Mouse (Mus musculus): ENCODE data around the gene Wipi1.
"Not testable (repeated sequence)": the region's sequence is repeated elsewhere in the genome, so short reads cannot be mapped to it uniquely, and the experiment has no call there.

Wipi1 gene

DNA sequence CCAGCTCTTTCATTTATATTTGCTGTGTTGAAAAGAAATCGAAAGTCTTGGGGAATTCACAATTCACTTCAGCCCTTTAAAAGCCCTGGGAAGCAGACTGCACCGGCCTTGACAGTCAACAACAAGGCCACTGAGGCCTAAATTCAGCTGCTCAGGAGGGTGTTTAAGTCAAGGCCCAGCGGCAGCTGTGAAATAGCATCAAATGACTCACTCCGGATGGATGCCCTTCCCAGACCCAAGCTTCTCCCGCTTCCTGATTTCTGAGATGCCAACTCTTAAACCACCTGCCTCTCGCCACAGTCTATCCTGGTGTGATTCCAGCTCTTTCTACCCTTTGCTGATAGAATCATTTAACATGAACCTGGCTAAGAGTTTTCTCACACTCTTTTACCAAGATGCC, 8.6 kb upstream of the Wipi1 start:
- in situ Hi-C loops (cut with MseI, MboI), result no loop called here

GRCm38 (mm10) chr11:109619055-109619454, 7.3 kb upstream of the Wipi1 start:
- in situ Hi-C loops (cut with MseI, MboI), result not testable (repeated sequence)

DNA sequence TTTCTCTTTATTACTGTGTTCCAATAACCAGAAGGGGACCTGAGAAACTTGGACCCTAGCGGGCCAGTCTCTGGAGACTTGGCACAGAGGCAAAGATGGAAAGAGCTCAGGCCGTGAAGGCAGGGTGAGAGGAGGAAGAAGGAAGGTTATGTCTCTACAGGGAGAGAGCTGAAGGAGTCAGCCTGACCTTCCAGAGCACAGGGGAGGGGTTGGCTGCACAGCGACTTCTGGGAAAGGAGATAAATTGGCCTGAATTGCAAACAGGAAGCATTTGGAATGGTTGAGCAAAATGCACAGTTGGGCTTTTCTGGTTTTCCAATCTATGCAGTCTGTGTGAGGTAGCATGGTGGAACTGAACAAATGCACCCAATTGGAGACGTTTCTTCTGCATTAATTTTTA, 5.0 kb upstream of the Wipi1 start:
- in situ Hi-C loops (cut with MseI, MboI), result no loop called here

GRCm38 (mm10) chr11:109616352-109616751, 4.6 kb upstream of the Wipi1 start:
- in situ Hi-C loops (cut with MseI, MboI), result no loop called here

DNA sequence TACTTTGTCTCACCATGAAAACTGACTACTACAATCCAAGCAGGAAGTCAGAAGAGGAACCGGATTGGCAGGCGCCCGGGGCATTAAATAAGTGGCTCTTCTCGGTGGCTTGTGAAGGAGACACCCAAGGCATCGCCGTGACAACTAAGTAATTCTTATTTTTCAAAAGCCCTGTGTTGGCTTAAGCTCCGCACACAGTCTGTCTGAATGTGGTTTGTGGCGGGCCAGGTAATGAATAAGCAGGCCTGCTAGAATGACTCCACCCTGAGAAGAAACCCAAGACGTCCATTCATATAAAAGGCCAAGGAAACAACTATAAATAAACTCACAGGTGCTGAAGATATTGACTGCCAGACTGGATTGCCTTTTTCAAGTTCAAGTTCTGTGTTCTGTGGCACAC, 3.5 kb upstream of the Wipi1 start:
- in situ Hi-C loops (cut with MseI, MboI), result no loop called here

DNA sequence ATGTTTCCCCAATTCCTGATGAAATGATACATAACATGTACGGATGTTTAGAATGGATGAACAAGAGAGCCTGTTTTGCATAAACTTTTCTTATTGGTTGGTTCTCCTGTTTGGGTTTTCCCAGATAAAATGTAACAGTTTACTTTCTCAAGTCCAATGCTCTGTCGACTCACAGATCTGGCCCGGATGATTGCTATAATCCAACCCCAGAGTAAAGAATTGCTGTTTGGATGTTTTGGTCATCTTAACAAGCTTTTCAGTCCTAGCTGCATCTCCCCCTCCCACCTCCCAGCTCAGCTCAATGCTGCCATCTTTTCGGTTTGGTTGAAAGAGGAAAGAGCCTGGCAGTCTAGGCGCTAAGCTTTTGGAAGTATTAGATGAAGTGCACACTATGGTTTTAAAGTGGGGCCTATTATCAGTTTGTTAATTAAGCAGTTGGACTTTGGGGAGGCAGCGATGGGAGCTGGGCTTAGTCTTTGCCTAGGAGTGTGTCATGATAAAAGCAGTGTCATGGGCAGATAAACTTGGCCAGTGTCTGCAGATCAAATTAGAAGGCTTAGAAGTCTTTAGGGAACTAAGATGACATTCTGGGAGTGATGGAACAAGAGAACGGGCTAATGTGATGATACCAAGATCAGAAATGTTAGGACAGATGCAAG, 1.2 kb upstream of the Wipi1 start:
- in situ Hi-C loops (cut with MseI, MboI), result no loop called here

- in situ Hi-C loops (cut with MseI, MboI), result no loop called here
Measured at GRCm38 (mm10) chr11:109610795-109611302, 918 bp downstream of the Wipi1 start.

- in situ Hi-C loops (cut with MseI, MboI), result no loop called here
Measured at GRCm38 (mm10) chr11:109610046-109610794, 1.5 kb downstream of the Wipi1 start.

DNA sequence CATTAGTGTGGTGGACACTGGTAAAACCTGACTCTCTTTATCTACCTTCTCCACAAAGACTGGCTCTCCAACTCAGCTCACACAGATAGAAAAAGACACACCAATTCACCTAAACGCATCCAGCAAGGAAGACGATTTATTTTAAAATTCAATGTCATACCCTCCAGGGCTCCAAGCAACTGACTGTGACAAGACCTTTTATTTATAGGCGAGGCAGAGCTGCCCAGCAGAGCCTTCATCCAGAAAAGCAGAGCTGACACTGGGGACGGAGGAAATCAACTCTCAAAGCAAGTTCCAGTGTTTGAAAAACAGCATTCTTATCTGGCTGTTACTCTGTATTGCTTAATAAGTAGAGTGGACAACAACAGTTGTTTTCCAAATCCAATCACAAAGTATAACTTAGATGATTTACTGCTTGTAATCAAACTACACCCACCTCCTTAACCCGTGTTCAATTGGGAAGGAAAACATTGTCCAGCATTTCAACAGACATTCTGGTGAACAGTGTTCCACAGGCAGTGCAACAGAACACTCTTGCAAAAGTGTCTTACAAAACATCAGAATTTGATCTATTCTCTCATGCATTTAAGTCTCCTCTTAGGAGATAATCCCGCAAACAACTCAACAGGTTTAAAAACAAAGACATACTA, 2.7 kb downstream of the Wipi1 start:
- in situ Hi-C loops (cut with MseI, MboI), result no loop called here

- in situ Hi-C loops (cut with MseI, MboI), result no loop called here
Measured at GRCm38 (mm10) chr11:109607600-109607999, 4.2 kb downstream of the Wipi1 start.

DNA sequence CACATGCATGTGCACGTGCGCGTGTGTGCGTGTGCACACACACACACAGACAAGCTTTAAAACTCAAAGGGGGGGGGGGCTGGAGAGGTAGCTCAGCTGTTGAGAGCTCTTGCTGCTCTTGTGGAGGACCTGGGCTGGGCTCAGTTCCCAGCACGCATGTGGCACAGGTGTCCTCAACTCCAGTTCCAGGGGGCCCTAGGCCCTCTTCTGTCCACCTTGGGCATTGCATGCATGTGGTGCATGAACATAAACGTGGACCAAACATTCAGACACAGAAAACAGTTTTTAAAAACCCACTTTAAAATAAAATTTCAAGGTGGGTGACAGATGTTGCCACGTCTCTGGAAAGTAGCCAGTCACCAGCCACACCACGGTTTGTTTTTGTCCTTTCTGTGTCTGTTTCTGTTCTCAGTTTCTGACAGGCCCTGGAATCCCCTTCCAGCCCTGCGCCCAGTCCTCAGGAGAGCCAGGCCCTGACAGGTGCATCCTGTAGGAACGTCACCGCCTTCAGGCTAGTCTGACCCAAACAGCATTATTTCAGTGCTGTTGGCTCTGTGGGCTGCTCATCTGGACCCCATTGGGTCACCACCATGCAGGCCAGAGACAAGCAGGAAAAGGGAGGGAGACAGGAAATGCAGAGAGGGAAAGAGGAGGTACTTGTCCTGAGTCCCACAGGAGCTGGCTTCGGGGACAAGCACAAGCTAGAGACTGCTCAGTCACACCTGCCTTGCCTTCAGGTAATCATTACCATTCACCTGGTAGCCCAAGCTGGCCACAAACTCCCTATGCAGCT, 12.8 kb downstream of the Wipi1 start:
- in situ Hi-C loops (cut with MseI, MboI), result loop anchor here (25.0 kb wide), 1 partner anchor 287 kb away; no protein-coding TSS in a partner anchor

GRCm38 (mm10) chr11:109594761-109595160, 17.0 kb downstream of the Wipi1 start:
- in situ Hi-C loops (cut with MseI, MboI), result loop anchor here (25.0 kb wide), 1 partner anchor 282 kb away; no protein-coding TSS in a partner anchor

GRCm38 (mm10) chr11:109593200-109593981, 18.4 kb downstream of the Wipi1 start:
- in situ Hi-C loops (cut with MseI, MboI), result loop anchor here (25.0 kb wide), 1 partner anchor 281 kb away; no protein-coding TSS in a partner anchor

DNA sequence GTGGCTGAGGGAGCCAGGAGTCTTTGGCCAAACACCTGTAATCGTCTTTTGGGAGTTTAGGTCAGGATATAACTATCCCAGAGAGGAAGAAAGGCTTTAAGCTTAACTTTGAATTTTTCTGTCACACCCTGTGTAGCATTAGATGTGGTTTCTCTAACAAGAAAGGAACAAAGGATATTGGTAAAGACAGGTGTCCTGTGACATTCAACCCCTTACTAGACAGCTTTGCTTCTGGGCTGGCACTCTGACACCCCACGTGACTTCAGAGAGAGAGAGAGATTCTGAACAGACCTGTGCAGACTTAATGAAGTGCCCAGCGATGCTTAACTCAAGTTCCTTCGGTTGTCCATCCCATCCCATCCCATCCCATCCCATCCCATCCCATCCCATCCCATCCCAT, 20.3 kb downstream of the Wipi1 start:
- in situ Hi-C loops (cut with MseI, MboI), result loop anchor here (25.0 kb wide), 1 partner anchor 279 kb away; no protein-coding TSS in a partner anchor

DNA sequence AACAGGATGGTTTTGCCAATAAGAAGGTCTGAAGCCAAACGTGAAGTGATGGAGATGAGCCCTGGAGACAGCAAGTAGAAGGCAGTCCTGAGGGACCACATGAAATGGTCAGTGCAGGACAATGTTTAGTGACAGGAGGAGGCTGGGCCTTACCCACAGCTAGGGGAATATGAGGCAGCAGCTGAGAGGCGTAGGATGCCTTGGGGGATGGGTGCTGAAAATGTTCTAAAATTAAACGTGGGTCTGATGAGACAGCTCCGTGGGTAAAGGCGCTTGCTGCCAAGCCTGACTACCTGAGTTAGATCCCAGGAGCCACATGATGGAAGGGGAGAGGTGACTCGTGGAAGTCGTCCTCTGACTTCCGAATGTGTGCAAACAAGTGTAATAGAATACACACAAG, 21.8 kb downstream of the Wipi1 start:
- in situ Hi-C loops (cut with MseI, MboI), result loop anchor here (25.0 kb wide), 1 partner anchor 278 kb away; no protein-coding TSS in a partner anchor

DNA sequence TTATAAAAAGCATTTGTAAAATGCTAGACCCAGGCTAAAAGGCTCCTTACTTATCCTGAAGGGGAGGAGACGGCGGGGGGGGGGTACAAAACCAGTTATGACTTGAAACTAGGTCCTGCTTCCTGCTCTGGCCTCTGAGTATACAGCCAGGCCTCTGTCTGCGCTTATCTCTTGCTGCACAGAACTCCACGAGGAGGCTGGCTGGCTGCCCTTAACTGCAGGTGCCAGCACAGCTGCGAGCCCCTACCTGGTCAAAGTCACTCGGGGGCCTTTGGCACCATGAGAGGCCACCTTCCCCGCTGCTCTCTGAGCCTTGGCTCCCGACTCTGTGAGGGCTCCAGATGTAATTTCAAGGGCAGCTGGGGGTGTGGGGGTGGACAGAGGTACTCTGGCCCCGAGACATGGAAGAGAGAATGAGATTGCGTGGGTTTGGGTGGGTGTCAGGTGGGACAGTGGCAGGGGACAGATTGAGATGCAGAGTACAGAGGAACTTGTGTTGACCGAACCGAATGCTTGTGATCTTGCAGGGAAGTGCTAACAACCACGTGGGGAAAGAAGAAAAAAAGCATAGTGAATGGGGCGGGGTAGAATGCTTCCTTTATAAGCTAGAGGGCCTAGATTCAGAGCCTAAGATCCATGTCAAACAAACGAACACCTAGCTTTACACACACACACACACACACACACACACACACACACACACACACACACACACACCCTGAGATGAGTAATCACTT, 24.0 kb downstream of the Wipi1 start:
- in situ Hi-C loops (cut with MseI, MboI), result loop anchor here (5.0 to 25.0 kb wide), 2 partner anchors 276 to 346 kb away; no protein-coding TSS in a partner anchor

DNA sequence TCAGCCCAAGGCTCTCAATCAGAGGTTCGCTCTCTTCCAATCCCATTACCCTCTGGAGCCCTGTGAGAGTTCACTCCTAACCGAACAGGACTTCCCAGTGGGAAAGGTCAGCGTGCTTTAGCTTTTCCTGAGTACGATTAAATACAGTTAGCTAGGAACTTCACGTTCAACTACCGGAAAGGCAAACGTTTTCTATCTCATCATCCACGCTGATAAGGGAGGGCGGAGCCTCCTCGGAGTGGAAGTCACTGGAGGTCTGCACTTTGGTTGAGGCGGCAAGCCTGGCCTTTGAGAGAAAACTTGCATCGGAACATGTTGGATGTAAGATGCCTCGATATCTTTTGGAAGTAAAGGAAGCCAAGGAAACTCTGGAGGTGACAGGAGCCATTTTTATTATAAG, 24.7 kb downstream of the Wipi1 start:
- in situ Hi-C loops (cut with MseI, MboI), result loop anchor here (5.0 to 25.0 kb wide), 2 partner anchors 275 to 345 kb away; no protein-coding TSS in a partner anchor

GRCm38 (mm10) chr11:109586424-109586823, 25.3 kb downstream of the Wipi1 start:
- in situ Hi-C loops (cut with MseI, MboI), result loop anchor here (5.0 to 25.0 kb wide), 2 partner anchors 274 to 344 kb away; no protein-coding TSS in a partner anchor

Measured in mouse trophoblast stem cell (cell line).